In genomic region chr15:77476693-77477092, GRCm38 (mm10) we compare ENCODE assay signal across 35 mouse cellular contexts. TPM values are rescaled to one million over a fixed set of nuclear protein-coding genes. Genes with fewer than 3 reads are reported as not detected.
"Had no signal": no experiment of that assay in that cellular context is flagged by ENCODE, and none has a peak within 500 bp of the region (broad histone marks: within the 10 kb centered on the region; RNA-seq: fewer than 3 reads in every experiment).

TSS of gene Apol10a (plus strand) at chr15:77477047.

RNA-seq across cellular contexts. Expression of gene Apol10a, which starts in this region (rescaled TPM):
- total RNA-seq: heart, postnatal 10 days; heart, postnatal 14 days; heart, postnatal 25 days; heart, postnatal 36 days; heart, postnatal 4 days; hematopoietic stem cell, adult 5-6 weeks; layer of hippocampus, adult 18-20 months; layer of hippocampus, adult 2 months; layer of hippocampus, adult 8-10 months; layer of hippocampus, postnatal 10 days; layer of hippocampus, postnatal 14 days; layer of hippocampus, postnatal 25 days; layer of hippocampus, postnatal 36 days; left cerebral cortex, adult 18-20 months; left cerebral cortex, adult 2 months; left cerebral cortex, adult 8-10 months had no signal
- polyA plus RNA-seq: heart, embryonic 10.5 days; heart, embryonic 11.5 days; heart, embryonic 12.5 days; heart, embryonic 13.5 days; heart, embryonic 14.5 days; heart, embryonic 15.5 days; hindbrain, embryonic 10.5 days; hindbrain, embryonic 11.5 days; hindbrain, embryonic 12.5 days; hindbrain, embryonic 13.5 days; hindbrain, embryonic 14.5 days; hindbrain, embryonic 15.5 days; hindbrain, embryonic 16.5 days; hindbrain, postnatal 0 days; inflammation-experienced regulatory T-cells, adult 6 months; intestine, embryonic 14.5 days; kidney, embryonic 14.5 days; kidney, embryonic 15.5 days; kidney, embryonic 16.5 days had no signal
